Mouse (Mus musculus) heart, postnatal 0 days (tissue): ENCODE measurements around the gene Pgam1. TPM values are rescaled to one million over a fixed set of nuclear protein-coding genes. Genes with fewer than 3 reads are reported as not detected.
"Not testable (repeated sequence)": the region's sequence is repeated elsewhere in the genome, so short reads cannot be mapped to it uniquely, and the experiment has no call there.

ENCODE experiments used
- ATAC-seq: fragments of 200-750 bp; cut with Nextera tagmentation; 2 replicates; pipeline ENCODE4 v1.8.0; 2017; ENCODE audit warnings: low read depth, moderate number of reproducible peaks, moderate library complexity; ENCODE audit not compliant: insufficient read depth
- DNase-seq: peaks from one replicate; pipeline ENCODE4 v3.0.0-alpha.2; 2016; ENCODE audit warnings: low spot score
- H3K27ac ChIP-seq: fragments of 300-500 bp; sonication (generic); 2 replicates; pipeline ENCODE4 v1.5.1; 2014; ENCODE audit warnings: low read depth, mild to moderate bottlenecking
- H3K27me3 ChIP-seq: fragments of 300-500 bp; sonication (generic); 2 replicates; pipeline ENCODE4 v1.6.1; 2014; ENCODE audit warnings: low read length, mixed read lengths; ENCODE audit not compliant: control insufficient read depth, insufficient read depth
- H3K36me3 ChIP-seq: fragments of 300-500 bp; sonication (generic); replicated peaks from 2 replicates; pipeline ENCODE4 v1.6.1; 2014; ENCODE audit warnings: low read length, mixed read lengths; ENCODE audit not compliant: control insufficient read depth, insufficient read depth
- H3K4me1 ChIP-seq: fragments of 300-500 bp; sonication (generic); 2 replicates; pipeline ENCODE4 v1.6.1; 2014; ENCODE audit warnings: antibody characterized with exemption; ENCODE audit not compliant: control insufficient read depth, insufficient read depth
- H3K4me2 ChIP-seq: fragments of 300-500 bp; sonication (generic); 2 replicates; pipeline ENCODE4 v1.6.1; 2014; ENCODE audit warnings: low read depth, mild to moderate bottlenecking, low read length, moderate library complexity
- H3K4me3 ChIP-seq: fragments of 300-500 bp; sonication (generic); 2 replicates; pipeline ENCODE4 v1.5.1; 2014; ENCODE audit warnings: low read depth, low read length
- H3K9ac ChIP-seq: fragments of 300-500 bp; sonication (generic); replicated peaks from 2 replicates; pipeline ENCODE4 v1.6.1; 2014; ENCODE audit warnings: low read depth, low read length, mixed read lengths
- H3K9me3 ChIP-seq: fragments of 300-500 bp; sonication (generic); replicated peaks from 2 replicates; pipeline ENCODE4 v1.6.1; 2016; ENCODE audit warnings: low read length; ENCODE audit not compliant: control insufficient read depth
- CTCF ChIP-seq: IDR thresholded peaks from 2 replicates; pipeline ENCODE4 v1.5.1; 2016; ENCODE audit warnings: antibody characterized with exemption, control low read depth, low read depth
- EP300 ChIP-seq: IDR thresholded peaks from 2 replicates; pipeline ENCODE4 v1.6.1; 2016; ENCODE audit warnings: antibody characterized with exemption, low read depth
- WGBS: fragments of 180-500 bp; shearing (Covaris S2); extraction: QIAGEN DNeasy Blood & Tissue Kit; methylation state at CpG from one replicate; pipeline ENCODE4 v1.1.7; 2014; 5-methylcytosine and 5-hydroxymethylcytosine counted together
- polyA plus RNA-seq: library from polyadenylated mRNA; unstranded; fragments of >200 nt; fragmentation: Nextera tagmentation; extraction: Ambion mirVana; gene quantifications from 2 replicates; pipeline ENCODE4 v1.2.1, GENCODE M21; 2015
- total RNA-seq: library from RNA; depleted of rRNA; stranded (reverse); fragments of >200 nt; gene quantifications from 2 replicates; pipeline ENCODE4 v1.2.3, GENCODE M21; 2014; ENCODE audit warnings: low replicate concordance

The Pgam1 gene
- total and polyA plus RNA-seq, 2 experiments from 2014 or later = 196 to 290 TPM

DNA sequence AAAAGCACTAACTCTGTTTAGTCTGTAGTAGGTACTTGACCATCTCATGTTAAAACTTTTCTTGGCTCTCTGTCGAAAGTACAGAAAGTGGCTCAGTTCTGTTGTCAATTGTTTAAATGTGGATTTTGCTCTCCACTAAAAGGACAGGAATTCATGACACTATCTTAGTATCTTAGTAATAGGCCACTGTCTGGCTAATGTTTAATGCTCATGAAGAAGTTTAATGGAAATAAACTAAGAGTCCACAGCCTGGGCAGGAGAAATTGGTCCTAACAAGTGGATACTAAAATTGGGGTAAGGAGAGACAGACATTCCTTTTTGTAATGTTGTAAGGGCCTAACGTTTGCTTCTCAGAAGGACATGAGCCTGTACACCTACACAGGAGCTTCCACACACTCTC is 1.3 kb upstream of the Pgam1 start:
- DNase-seq = no peak
- H3K9ac ChIP-seq = no peak overlapping the region
- no peaks in the 10 kb centered on the region for H3K27me3 ChIP-seq
- H3K27ac ChIP-seq = no peak overlapping the region
- WGBS = 85% methylated on average over 2 of the region's 2 CpGs
- H3K9me3 ChIP-seq = no peaks in the 10 kb centered on the region
- no peak overlapping the region for H3K4me2 ChIP-seq
- ATAC-seq = no peak
- TF ChIP-seq EP300 (no peak), CTCF (no peak)
- H3K36me3 ChIP-seq = peaks cover 5% of the 10 kb centered on the region; the same call in 1 of the 2 replicates
- no peak overlapping the region for H3K4me3 ChIP-seq
- H3K4me1 ChIP-seq = peaks cover 32% of the 10 kb centered on the region

DNA sequence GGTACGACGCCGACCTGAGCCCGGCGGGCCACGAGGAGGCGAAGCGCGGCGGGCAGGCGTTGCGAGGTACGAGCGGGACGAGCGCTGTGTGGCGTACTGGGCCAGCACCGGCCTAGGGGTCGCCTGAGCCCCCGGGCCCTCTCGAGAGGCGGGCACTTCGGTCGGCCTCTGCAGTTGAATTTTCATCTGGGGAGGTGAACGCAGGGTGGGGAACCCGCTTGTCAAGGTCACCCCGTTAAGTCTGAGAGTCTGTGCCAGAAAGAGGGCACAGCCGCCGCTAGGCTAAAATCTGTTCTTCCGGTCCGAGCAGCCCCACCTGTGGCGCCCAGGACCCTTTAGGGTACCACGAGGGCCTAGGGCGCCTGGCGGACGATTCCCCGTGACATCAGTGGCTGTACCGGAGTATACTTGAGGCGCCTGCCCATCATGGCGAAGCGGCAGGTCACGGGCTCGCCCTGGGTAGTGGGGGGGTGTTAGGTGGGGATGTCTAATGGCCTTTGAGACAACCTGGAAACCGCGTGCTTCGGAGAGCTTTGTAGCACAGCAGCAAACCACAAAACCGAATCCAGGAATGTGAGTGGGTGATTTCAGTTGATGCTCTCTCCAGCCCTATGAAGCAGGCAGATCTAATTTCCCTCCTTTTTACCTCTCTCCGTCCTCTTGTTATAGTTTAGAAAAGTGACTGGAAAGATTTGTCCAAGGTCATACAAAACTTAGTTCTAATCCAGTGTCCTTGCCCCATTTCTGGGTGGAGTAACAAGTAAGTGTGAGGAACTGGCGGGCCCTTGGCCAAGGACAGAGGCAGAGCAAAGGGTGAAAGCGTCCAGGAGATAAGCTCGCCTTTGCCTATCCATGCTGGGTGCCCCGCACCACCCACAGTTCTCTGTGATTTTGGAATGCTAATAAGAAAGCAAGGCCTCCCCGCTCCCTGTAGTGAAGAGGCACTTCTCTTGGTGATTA is 678 bp downstream of the Pgam1 start:
- H3K27me3 ChIP-seq = no peaks in the 10 kb centered on the region
- H3K9me3 ChIP-seq = no peaks in the 10 kb centered on the region
- TF ChIP-seq EP300 (no peak), CTCF (no peak)
- H3K9ac ChIP-seq = peak overlapping the region; percentile 84
- peaks cover 22% of the 10 kb centered on the region for H3K4me1 ChIP-seq
- peaks cover 24% of the 10 kb centered on the region for H3K36me3 ChIP-seq
- ATAC-seq = peak; percentile 24
- peak overlapping the region; percentile 79 for H3K4me3 ChIP-seq
- peak overlapping the region; percentile 92 for H3K27ac ChIP-seq
- DNase-seq = peak; percentile 43
- H3K4me2 ChIP-seq = peak overlapping the region; percentile 92
- under 1% methylated on average over 52 of the region's 53 CpGs for WGBS

GRCm38 (mm10) chr19:41913774-41914591 is 2.3 kb downstream of the Pgam1 start:
- Histone ChIP-seq H3K27ac (peak overlapping the region; percentile 92; the same call in 1 of the 2 replicates), H3K4me2 (peak overlapping the region; percentile 92), H3K9me3 (no peaks in the 10 kb centered on the region), H3K36me3 (peaks cover 31% of the 10 kb centered on the region), H3K9ac (peak overlapping the region; percentile 84; the same call in 1 of the 2 replicates), H3K27me3 (no peaks in the 10 kb centered on the region), H3K4me1 (peaks cover 21% of the 10 kb centered on the region), H3K4me3 (peak overlapping the region; percentile 79)
- ATAC-seq (no peak), DNase-seq (no peak)
- WGBS = 16% methylated on average over 6 of the region's 6 CpGs
- no peak for TF ChIP-seq EP300
- TF ChIP-seq CTCF = no peak

GRCm38 (mm10) chr19:41914592-41914882 is 2.8 kb downstream of the Pgam1 start:
- H3K27ac ChIP-seq = peak overlapping the region; percentile 20; the same call in 1 of the 2 replicates
- peaks cover 21% of the 10 kb centered on the region for H3K4me1 ChIP-seq
- not testable (repeated sequence) for H3K9ac ChIP-seq, H3K9me3 ChIP-seq, DNase-seq, ATAC-seq, H3K27me3 ChIP-seq
- H3K4me2 ChIP-seq = peak overlapping the region; percentile 92
- H3K36me3 ChIP-seq = peaks cover 37% of the 10 kb centered on the region
- H3K4me3 ChIP-seq = peak overlapping the region; percentile 79; the same call in 1 of the 2 replicates

- WGBS = 50% methylated on average over 3 of the region's 3 CpGs
- no peak overlapping the region for H3K4me3 ChIP-seq
- peaks cover 21% of the 10 kb centered on the region for H3K4me1 ChIP-seq
- ATAC-seq = no peak
- no peak overlapping the region for H3K9ac ChIP-seq
- H3K27me3 ChIP-seq = no peaks in the 10 kb centered on the region
- no peaks in the 10 kb centered on the region for H3K9me3 ChIP-seq
- no peak for TF ChIP-seq EP300
- no peak for TF ChIP-seq CTCF
- DNase-seq = no peak
- H3K4me2 ChIP-seq = peak overlapping the region; percentile 92; the same call in 1 of the 2 replicates
- H3K27ac ChIP-seq = no peak overlapping the region
- peaks cover 42% of the 10 kb centered on the region for H3K36me3 ChIP-seq
Measured at GRCm38 (mm10) chr19:41915294-41915693, 3.6 kb downstream of the Pgam1 start.
